Mouse (Mus musculus) urinary bladder, postnatal 0 days (tissue): ENCODE measurements around the gene Ppfia2. TPM values are rescaled to one million over a fixed set of nuclear protein-coding genes. Genes with fewer than 3 reads are reported as not detected.

Experiments used
- polyA plus RNA-seq: library from polyadenylated mRNA; unstranded; fragments of >200 nt; fragmentation: Nextera tagmentation; extraction: Ambion mirVana; gene quantifications from 2 replicates; pipeline ENCODE4 v1.2.1, GENCODE M21; 2015

Gene Ppfia2
- 0.11 and 0.23 TPM in 2 replicates for polyA plus RNA-seq

GRCm38 (mm10) chr10:106469855-106470532, at the start of gene Ppfia2:
Ppfia2 (plus strand) TSS chr10:106470339.

